ENCODE assay signal across 8 mouse cellular contexts in the genomic region with DNA sequence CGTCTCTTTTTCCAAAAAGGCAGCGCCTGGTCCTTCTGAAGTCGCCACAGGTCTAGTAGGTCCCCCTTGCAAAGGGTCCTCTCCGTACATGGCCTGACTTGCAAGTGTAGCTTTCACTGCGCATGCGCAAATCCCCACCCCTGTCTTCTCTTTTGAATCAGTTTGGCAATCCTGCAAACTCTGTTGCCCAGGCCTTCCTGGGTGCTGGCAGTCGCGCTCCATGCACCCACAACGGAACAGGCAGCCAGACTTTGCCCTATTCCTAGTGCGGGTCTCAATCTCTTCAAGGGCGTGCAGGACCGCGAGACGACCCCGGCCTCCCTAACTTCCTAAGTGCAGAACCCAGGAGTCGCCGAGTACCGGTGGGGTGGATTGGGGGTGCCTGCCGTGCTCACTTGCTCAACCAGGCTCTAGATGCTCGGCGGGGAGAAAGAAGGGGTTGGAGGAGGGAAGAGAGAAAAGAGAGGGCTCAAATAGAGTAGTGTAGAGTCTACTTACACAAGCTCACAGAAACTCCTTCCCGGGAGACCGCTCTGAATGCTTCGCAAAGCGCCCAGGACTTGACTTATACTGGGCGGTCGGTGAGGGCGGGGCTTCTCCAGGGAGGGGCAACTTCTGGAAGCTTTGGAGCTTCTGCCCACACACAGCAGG. TPM values are rescaled to one million over a fixed set of nuclear protein-coding genes. Genes with fewer than 3 reads are reported as not detected.
DNase-seq lines count a peak whose midpoint lies in the region; ATAC-seq and TF ChIP-seq lines count a peak whose summit lies in the region.

A gene (minus strand): TSS at position 580 of the 651 bp plus-strand sequence.

- WGBS in forebrain, embryonic 10.5 days: 1% methylated on average over 28 of the region's 28 CpGs
- under 1% methylated on average over 28 of the region's 28 CpGs for WGBS in heart, embryonic 15.5 days
- 1% methylated on average over 28 of the region's 28 CpGs for WGBS in liver, embryonic 14.5 days (ENCODE audit: insufficient replicate concordance)
- WGBS in neural tube, embryonic 11.5 days: 2% methylated on average over 28 of the region's 28 CpGs

- peak; percentile 84 for DNase-seq in CD4-positive, CD25-positive, alpha-beta regulatory T cell, adult 2 months (ENCODE audit: low read depth, low spot score)
- peak; percentile 93 for DNase-seq in brain, embryonic 14.5 days (ENCODE audit: low read depth)
- peak; percentile 87 for DNase-seq in forebrain, embryonic 10.5 days (ENCODE audit: extremely low spot score, low spot score)
- DNase-seq in kidney, postnatal 25 days: peak; percentile 93 to 94
- peak; percentile 70 to 76 (median 73) for DNase-seq in liver, embryonic 14.5 days (ENCODE audit: low read depth in 3 of 3, low spot score in 3 of 3)
- peak; percentile 82 for DNase-seq in neural tube, embryonic 11.5 days (ENCODE audit: low spot score)
- peak; percentile 70 for DNase-seq in telencephalon, adult 2 months (ENCODE audit: low read depth, low spot score)

- no peaks in the 10 kb centered on the region for H3K36me3 ChIP-seq in forebrain, embryonic 10.5 days (replicated peaks)
- no peaks in the 10 kb centered on the region; the same call in 1 of the 2 replicates for H3K36me3 ChIP-seq in heart, embryonic 15.5 days
- no peaks in the 10 kb centered on the region for H3K36me3 ChIP-seq in liver, embryonic 14.5 days (replicated peaks; ENCODE audit: control insufficient read depth, insufficient read depth, low read depth)
- no peaks in the 10 kb centered on the region for H3K36me3 ChIP-seq in neural tube, embryonic 11.5 days (ENCODE audit: control insufficient read depth, insufficient read depth, low read length)

- peak within 1 kb of the TSS; percentile 96 for H3K4me2 ChIP-seq in heart, embryonic 15.5 days
- H3K4me2 ChIP-seq in liver, embryonic 14.5 days (ENCODE audit: low read depth): peak within 1 kb of the TSS; percentile 70
- H3K4me2 ChIP-seq in neural tube, embryonic 11.5 days (ENCODE audit: low read depth): peak within 1 kb of the TSS; percentile 87

- peak within 1 kb of the TSS; percentile 71 for H3K9ac ChIP-seq in heart, embryonic 15.5 days
- H3K9ac ChIP-seq in liver, embryonic 14.5 days (replicated peaks): peak within 1 kb of the TSS; percentile 12
- peak within 1 kb of the TSS; percentile 61 for H3K9ac ChIP-seq in neural tube, embryonic 11.5 days (ENCODE audit: low read length)

- no peak for TF ChIP-seq CTCF in brain, embryonic 14.5 days (IDR thresholded peaks at IDR 0.05; ENCODE audit: borderline replicate concordance, extremely low read depth, insufficient read depth, insufficient read length)
- no peak for TF ChIP-seq CTCF in liver, embryonic 14.5 days (IDR thresholded peaks at IDR 0.05; ENCODE audit: low read depth)

- TF ChIP-seq EP300 in liver, embryonic 14.5 days (IDR thresholded peaks at IDR 0.05; ENCODE audit: low read depth): no peak

- H3K4me3 ChIP-seq in forebrain, embryonic 10.5 days: peak within 1 kb of the TSS; percentile 60
- peak within 1 kb of the TSS; percentile 80 for H3K4me3 ChIP-seq in heart, embryonic 15.5 days
- peak within 1 kb of the TSS; percentile 50 to 89 for H3K4me3 ChIP-seq in liver, embryonic 14.5 days (ENCODE audit: insufficient read depth in 1 of 2, low read depth in 2 of 2, low read length in 2 of 2)
- peak within 1 kb of the TSS; percentile 47 for H3K4me3 ChIP-seq in neural tube, embryonic 11.5 days (ENCODE audit: low read depth, low read length)

- TF ChIP-seq POLR2A in brain, embryonic 14.5 days (IDR thresholded peaks at IDR 0.05; ENCODE audit: borderline replicate concordance, extremely low read depth, insufficient read depth, insufficient read length, poor library complexity, severe bottlenecking): no peak

- peaks cover 4% of the 10 kb centered on the region; the same call in 1 of the 2 replicates for H3K27me3 ChIP-seq in forebrain, embryonic 10.5 days (ENCODE audit: poor library complexity, severe bottlenecking)
- H3K27me3 ChIP-seq in heart, embryonic 15.5 days: no peaks in the 10 kb centered on the region
- no peaks in the 10 kb centered on the region for H3K27me3 ChIP-seq in liver, embryonic 14.5 days (ENCODE audit: control insufficient read depth, insufficient read depth, low read length)
- H3K27me3 ChIP-seq in neural tube, embryonic 11.5 days (ENCODE audit: control insufficient read depth, insufficient read depth, low read length): no peaks in the 10 kb centered on the region

- peak within 1 kb of the TSS; percentile 75 for H3K27ac ChIP-seq in forebrain, embryonic 10.5 days
- peak within 1 kb of the TSS; percentile 59 for H3K27ac ChIP-seq in heart, embryonic 15.5 days
- no peak within 1 kb of the TSS for H3K27ac ChIP-seq in liver, embryonic 14.5 days
- H3K27ac ChIP-seq in neural tube, embryonic 11.5 days (ENCODE audit: low read depth, low read length): no peak within 1 kb of the TSS

- H3K9me3 ChIP-seq in forebrain, embryonic 10.5 days: no peaks in the 10 kb centered on the region
- H3K9me3 ChIP-seq in heart, embryonic 15.5 days (replicated peaks): no peaks in the 10 kb centered on the region
- no peaks in the 10 kb centered on the region for H3K9me3 ChIP-seq in liver, embryonic 14.5 days (ENCODE audit: control insufficient read depth, low read length)
- no peaks in the 10 kb centered on the region for H3K9me3 ChIP-seq in neural tube, embryonic 11.5 days (ENCODE audit: control insufficient read depth, low read length)

- ATAC-seq in heart, embryonic 15.5 days (replicated peaks; ENCODE audit: insufficient number of reproducible peaks, insufficient read depth, low FRiP score, low read depth): peak; percentile 61
- ATAC-seq in liver, embryonic 14.5 days (ENCODE audit: insufficient read depth): peak; percentile 72
- ATAC-seq in neural tube, embryonic 11.5 days (ENCODE audit: insufficient read depth, low FRiP score, low TSS enrichment): peak; percentile 72

- peaks cover 16% of the 10 kb centered on the region for H3K4me1 ChIP-seq in forebrain, embryonic 10.5 days
- peaks cover 11% of the 10 kb centered on the region for H3K4me1 ChIP-seq in heart, embryonic 15.5 days (replicated peaks)
- peaks cover 29 to 44% of the 10 kb centered on the region in 2 experiments for H3K4me1 ChIP-seq in liver, embryonic 14.5 days (replicated peaks; ENCODE audit: control insufficient read depth in 2 of 2, insufficient read depth in 2 of 2, low read length in 1 of 2)
- H3K4me1 ChIP-seq in neural tube, embryonic 11.5 days (ENCODE audit: control insufficient read depth, insufficient read depth, low read length): peaks cover 3% of the 10 kb centered on the region; the same call in 1 of the 2 replicates

RNA-seq across cellular contexts. Expression of the gene that starts here (rescaled TPM):
- 3.4 and 3.5 TPM in 2 replicates for polyA plus RNA-seq in brain, embryonic 14.5 days (2012; rRNA removed)
- polyA plus RNA-seq in forebrain, embryonic 10.5 days (2016; fragmentation: Nextera tagmentation; extraction: Ambion mirVana): 12.0 and 12.8 TPM in 2 replicates
- 11.3 and 16.6 TPM in 2 replicates for polyA plus RNA-seq in heart, embryonic 15.5 days (2015; fragmentation: Nextera tagmentation; extraction: Ambion mirVana)
- polyA plus RNA-seq in liver, embryonic 14.5 days (2012; rRNA removed): 6.2 and 11.1 TPM in 2 replicates
- 14.8 and 16.0 TPM in 2 replicates for polyA plus RNA-seq in liver, embryonic 14.5 days (2014; fragmentation: Nextera tagmentation; extraction: Ambion mirVana)
- polyA plus RNA-seq in neural tube, embryonic 11.5 days (2014; fragmentation: Nextera tagmentation; extraction: Ambion mirVana): 14.7 and 16.1 TPM in 2 replicates

Comparison
In these comparisons a context has a peak if more than half of its experiments do, and no peak if none do; other contexts are left out.
1. H3K27ac ChIP-seq: peak in forebrain, embryonic 10.5 days (single experiment) and heart, embryonic 15.5 days (single experiment); none in liver, embryonic 14.5 days (single experiment) and neural tube, embryonic 11.5 days (single experiment).
2. H3K9ac ChIP-seq: peak in every context shown above with its lines; median percentile 71 in heart, embryonic 15.5 days; 61 in neural tube, embryonic 11.5 days; 12 in liver, embryonic 14.5 days.
3. Peak in every context shown above with its lines, with median percentiles within 50 percentile points of each other: DNase-seq, H3K4me3 ChIP-seq, ATAC-seq and H3K4me2 ChIP-seq.